Mouse (Mus musculus): ENCODE data around the gene Clybl.

Gene Clybl

DNA sequence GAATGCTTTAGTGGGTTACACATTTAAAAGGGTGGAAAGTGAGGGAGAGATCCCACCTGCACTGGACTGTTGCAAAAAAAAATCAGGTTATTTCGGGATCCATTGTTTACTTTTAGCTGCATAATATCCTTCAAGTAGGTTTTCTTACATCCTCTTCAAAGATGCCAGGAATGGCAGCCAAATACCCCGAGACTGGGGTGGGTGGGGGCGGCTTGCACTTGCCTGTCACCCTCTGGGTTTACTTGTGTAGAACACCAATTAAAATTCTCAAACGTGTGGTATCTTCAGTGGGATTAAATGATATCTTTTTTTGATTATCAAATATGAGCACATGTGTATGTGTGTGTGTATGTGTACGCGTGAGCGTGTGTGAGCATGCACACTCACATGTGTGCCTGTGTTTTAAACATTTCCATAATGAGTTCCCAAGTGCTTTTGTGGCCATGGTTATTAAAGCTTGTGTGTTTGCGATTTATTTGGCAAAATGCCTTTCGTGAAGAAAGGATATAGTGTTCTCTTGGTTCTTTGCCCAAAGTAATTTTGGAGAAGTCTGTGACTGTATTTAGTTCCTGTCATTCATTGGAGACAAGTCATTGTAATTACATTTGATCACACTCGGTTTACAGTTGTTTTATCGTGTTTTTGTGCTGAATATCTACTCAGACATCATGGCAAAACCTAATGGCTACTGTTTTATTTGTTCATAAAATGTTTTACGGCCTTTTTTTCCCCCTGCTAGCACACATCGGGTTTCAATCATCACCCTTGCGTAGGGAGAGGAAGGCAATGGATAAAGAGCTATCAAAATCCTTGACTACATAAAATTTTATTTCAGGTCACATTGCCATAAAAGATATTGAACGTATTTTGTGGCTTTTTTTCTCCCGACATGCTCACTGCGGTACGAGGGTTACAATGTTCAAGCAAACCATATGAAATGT is 65.7 kb downstream of the Clybl start:
- no peak for DNase-seq (ENCODE audit: low read depth, low spot score)

GRCm38 (mm10) chr14:122249123-122249522 is 67.6 kb downstream of the Clybl start:
- peak; percentile 62 for DNase-seq (ENCODE audit: low read depth, low spot score)

GRCm38 (mm10) chr14:122251346-122251745 is 69.8 kb downstream of the Clybl start:
- no peak for DNase-seq (ENCODE audit: low read depth, low spot score)

GRCm38 (mm10) chr14:122255562-122256260 is 74.2 kb downstream of the Clybl start:
- peak; percentile 96 for DNase-seq (ENCODE audit: low read depth, low spot score)

DNA sequence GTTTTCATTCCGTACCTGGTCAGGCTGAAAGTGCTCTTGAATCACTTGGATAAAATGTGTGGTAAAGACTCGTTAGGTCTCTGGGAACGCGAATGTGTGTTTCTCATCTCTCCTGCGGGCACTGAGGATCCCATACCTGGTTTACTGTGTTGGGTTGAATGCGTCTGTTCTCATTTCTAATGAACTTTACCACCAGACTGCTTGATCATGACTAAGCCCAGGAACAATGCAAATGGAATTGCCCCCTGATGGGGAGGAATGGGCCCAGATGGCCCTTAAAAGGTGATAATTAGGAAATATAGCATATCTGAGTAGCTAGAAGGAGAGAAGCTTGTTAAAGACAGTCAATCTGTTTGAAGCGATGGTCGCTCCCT is 74.7 kb downstream of the Clybl start:
- DNase-seq (ENCODE audit: low read depth, low spot score): peak; percentile 50

- peak; percentile 59 for DNase-seq (ENCODE audit: low read depth, low spot score)
These were observed 76.8 kb downstream of the Clybl start for GRCm38 (mm10) chr14:122258297-122258696.

DNA sequence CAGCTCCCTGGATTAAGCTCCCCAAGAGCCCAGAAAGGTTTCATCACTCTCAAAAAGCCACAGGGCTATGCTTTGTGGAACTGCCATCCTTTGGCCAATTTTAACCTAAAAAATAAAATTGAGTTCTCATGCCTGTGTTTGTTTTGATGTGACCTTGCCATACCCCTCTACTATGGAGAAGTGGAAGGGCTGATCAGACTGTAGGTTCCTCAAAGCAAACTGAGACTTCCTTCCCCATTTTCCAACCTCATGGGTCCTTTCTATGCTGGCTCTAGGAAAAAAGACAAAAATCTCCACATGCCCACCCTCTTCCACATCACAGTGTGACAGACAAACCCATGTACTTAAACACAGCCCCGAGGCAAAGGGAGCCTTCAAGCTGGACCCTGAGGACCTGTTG is 79.7 kb downstream of the Clybl start:
- DNase-seq (ENCODE audit: low read depth, low spot score): no peak

DNA sequence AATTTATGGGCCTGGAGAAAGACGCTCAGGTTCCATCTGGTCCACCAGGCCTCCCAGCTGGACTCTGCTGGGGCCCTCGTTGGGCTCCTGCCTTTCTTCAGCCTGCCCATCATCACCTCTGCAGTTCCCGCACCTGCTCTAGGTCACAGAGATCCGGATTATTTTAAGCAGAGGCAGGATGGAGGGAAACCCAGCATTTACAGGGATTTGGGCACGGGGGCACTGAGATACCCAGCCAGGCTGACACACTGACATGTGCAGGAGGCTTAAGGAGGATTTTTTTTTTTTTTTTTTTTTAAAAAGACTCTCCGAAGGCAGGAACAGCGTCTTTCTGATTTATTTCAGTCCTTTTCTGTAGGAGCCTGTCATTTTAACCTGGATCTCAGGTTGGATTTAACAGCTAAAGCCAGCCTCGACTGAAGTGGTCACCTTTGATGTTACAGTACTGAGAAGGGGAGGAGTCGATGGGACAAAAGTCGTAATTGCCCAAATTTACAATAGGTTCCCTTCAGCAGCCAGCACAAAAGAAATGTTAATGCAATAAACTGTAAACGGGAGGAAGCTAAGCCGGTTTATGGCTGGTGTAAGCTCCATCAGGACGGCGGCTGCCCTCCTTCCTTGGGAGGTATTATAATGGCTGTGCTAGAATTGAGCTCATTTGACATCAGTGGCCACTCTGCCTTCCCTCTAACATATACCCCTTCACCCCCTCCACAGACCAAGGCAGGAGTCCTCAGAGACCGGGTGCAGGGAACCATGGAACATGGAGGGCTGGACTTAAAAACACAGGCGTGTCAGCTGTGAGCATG is 81.6 kb downstream of the Clybl start:
- peak; percentile 63 for DNase-seq (ENCODE audit: low read depth, low spot score)

DNA sequence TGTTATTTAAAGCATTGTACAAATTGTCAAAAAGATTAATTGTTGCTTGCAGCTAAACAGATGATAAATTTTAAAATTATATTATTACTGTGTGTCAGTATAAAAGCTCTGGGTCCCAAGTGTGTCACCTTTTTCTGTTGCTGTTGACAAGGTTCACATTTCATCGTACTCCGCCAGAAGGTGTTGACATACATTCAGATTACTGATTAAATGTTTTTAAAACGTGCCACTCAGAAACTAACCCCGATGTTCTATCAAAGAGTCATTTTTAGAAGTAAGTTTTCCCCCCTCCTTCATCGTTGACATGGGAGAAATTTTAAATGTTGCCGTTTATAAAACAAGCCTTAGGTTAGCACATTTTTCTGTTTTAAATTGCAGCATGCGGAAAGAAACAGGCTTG is 83.7 kb downstream of the Clybl start:
- no peak for DNase-seq (ENCODE audit: low read depth, low spot score)

GRCm38 (mm10) chr14:122267590-122267989 is 86.1 kb downstream of the Clybl start:
- DNase-seq (ENCODE audit: low read depth, low spot score): peak; percentile 65

GRCm38 (mm10) chr14:122271104-122271746 is 89.7 kb downstream of the Clybl start:
- peak; percentile 53 for DNase-seq (ENCODE audit: low read depth, low spot score)

GRCm38 (mm10) chr14:122277142-122277541 is 95.6 kb downstream of the Clybl start:
- peak; percentile 71 for DNase-seq (ENCODE audit: low read depth, low spot score)

DNA sequence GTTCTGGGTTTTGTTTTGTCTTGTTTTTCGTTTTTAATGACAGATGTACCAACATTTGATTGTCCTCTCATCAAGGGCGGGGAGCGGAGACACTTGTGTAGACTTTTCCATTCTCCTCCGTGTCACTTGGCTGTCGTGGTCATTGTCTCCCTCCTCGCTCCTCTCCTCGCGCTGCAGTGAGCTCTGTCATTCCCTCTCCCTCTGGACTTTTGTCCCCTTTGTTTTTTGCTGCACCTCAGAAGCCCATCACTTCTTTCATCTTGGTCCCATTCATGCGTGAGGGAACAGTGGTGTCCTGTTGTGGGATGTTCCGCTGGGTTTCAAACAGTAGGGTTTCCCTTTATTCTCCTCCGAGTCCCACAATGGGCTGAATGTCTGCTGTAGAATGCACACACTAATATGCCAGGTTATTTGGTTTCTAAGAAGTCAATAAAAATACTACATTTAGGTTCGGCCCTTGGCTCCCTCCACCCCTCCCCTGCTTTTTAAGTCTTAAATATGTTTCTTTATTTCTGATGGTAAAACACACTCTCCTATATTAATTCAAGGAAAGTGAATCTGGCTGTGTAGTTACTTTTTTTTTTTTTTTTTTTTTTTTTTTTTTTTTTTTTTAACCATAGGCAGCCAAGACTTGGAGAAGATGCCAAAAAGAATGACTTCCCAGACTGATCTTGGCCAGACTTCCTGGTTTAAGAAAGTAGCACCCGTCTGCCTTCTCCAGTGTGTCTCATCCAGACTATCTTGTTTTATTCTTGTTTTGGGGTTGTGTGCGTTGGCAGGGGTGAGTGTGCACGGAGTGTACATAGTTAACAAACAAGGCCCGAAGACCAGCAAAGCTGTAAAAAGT is 98.2 kb downstream of the Clybl start:
- DNase-seq (ENCODE audit: low read depth, low spot score): no peak

GRCm38 (mm10) chr14:122280309-122281071 is 99.0 kb downstream of the Clybl start:
- peak; percentile 71 for DNase-seq (ENCODE audit: low read depth, low spot score)

GRCm38 (mm10) chr14:122281072-122281634 is 99.6 kb downstream of the Clybl start:
- no peak for DNase-seq (ENCODE audit: low read depth, low spot score)

GRCm38 (mm10) chr14:122283959-122284358 is 102.5 kb downstream of the Clybl start:
- no peak for DNase-seq (ENCODE audit: low read depth, low spot score)

- no peak for DNase-seq (ENCODE audit: low read depth, low spot score)
These were observed 114.9 kb downstream of the Clybl start for GRCm38 (mm10) chr14:122296399-122296798.

DNA sequence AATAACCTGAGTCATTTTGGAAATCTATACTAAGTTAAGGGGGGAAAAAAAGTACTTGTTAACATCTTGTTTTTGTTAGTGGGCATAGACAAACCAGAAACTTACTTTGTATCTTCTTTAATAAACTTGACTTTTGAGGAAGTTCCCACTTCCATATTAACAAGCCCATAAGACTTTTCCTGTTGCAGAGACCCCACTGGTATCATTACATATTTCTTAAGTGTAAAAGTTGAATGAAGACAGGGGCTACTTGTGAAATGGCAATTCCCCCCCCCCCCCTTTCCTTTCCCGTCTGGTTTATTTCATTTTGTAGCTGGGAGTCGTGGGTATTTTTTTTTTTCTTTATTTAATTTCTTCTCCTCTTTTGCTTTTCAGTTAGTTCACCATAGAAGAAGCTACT is 115.4 kb downstream of the Clybl start:
- no peak for DNase-seq (ENCODE audit: low read depth, low spot score)

DNA sequence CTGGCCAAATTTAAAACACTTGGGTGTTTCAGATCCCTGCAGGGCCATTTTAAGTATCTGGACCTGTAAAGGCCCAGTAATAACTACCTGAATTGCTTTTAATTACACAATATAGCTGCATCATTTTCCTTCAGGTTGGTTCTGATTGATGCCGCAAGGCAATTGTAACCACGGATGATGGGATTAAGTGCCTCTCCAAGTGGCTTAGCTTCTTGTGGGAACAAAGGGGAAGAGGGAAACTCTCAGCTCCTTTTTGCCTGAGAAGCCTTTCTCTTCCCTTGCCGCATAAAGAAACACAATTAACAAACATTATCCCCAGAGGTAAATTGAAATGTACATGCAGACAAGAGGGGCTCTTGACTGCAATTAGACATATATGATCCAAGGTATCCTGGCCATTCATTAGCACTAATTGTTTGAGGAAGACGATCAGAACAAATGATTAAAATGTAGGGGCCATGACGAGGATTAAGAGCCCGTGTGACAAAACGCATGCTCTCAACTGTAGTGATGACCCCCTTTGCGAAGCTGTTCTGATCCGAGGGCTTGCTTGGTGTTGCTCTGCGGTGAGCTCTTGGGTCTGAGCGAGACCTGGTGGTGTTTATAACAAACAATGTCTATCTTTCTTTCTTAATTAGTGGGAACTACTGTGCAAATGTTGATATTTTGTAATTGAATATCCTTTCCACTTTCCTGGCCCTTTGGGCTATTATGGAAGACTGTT is 116.0 kb downstream of the Clybl start:
- no peak for DNase-seq (ENCODE audit: low read depth, low spot score)

Data from ES-CJ7 (cell line).